Mouse (Mus musculus): ENCODE measurements at regions not wholly inside any gene's neighbourhood (a gene's known extent, or its start where the extent isn't known, plus 50 kb on each side); places are given as distances from the start of the nearest gene placed in this dataset.

GRCm38 (mm10) chr7:70823020-70823419 lies 456.5 kb upstream of the Nr2f2 start:
- no peaks in the 10 kb centered on the region for H3K9me3 ChIP-seq (replicated peaks; ENCODE audit: control insufficient read depth, low read length)
- no peak overlapping the region for H3K4me2 ChIP-seq
- H3K27me3 ChIP-seq (ENCODE audit: control insufficient read depth, insufficient read depth, low read length), result no peaks in the 10 kb centered on the region
- no peak overlapping the region for H3K9ac ChIP-seq (ENCODE audit: low read depth, low read length)
- no peaks in the 10 kb centered on the region for H3K4me1 ChIP-seq (ENCODE audit: control insufficient read depth, insufficient read depth, low read length)
- H3K4me3 ChIP-seq (ENCODE audit: low read depth, low read length), result no peak overlapping the region
- H3K27ac ChIP-seq (ENCODE audit: low read depth, low read length), result no peak overlapping the region
- H3K36me3 ChIP-seq (ENCODE audit: control insufficient read depth, insufficient read depth, low read length), result no peaks in the 10 kb centered on the region
- WGBS (ENCODE audit: insufficient replicate concordance), result 59% methylated on average over 11 of the region's 11 CpGs
- ATAC-seq (replicated peaks; ENCODE audit: insufficient number of reproducible peaks, low FRiP score, low TSS enrichment), result no peak

- no peaks in the 10 kb centered on the region for H3K27me3 ChIP-seq (ENCODE audit: control insufficient read depth, insufficient read depth, low read length)
- no peak overlapping the region for H3K4me3 ChIP-seq (ENCODE audit: low read depth, low read length)
- WGBS (ENCODE audit: insufficient replicate concordance), result 80% methylated on average over 9 of the region's 9 CpGs
- no peak overlapping the region for H3K27ac ChIP-seq (ENCODE audit: low read depth, low read length)
- peaks cover 3% of the 10 kb centered on the region; the same call in 1 of the 2 replicates for H3K4me1 ChIP-seq (ENCODE audit: control insufficient read depth, insufficient read depth, low read length)
- no peak overlapping the region for H3K4me2 ChIP-seq
- ATAC-seq (replicated peaks; ENCODE audit: insufficient number of reproducible peaks, low FRiP score, low TSS enrichment), result no peak
- no peaks in the 10 kb centered on the region for H3K36me3 ChIP-seq (ENCODE audit: control insufficient read depth, insufficient read depth, low read length)
- no peak overlapping the region for H3K9ac ChIP-seq (ENCODE audit: low read depth, low read length)
- H3K9me3 ChIP-seq (replicated peaks; ENCODE audit: control insufficient read depth, low read length), result no peaks in the 10 kb centered on the region
Measured at GRCm38 (mm10) chr7:70822310-70822821, 455.8 kb upstream of the Nr2f2 start.

- Histone ChIP-seq H3K27ac (ENCODE audit: low read depth, low read length) (no peak overlapping the region), H3K4me3 (ENCODE audit: low read depth, low read length) (no peak overlapping the region), H3K9ac (ENCODE audit: low read depth, low read length) (no peak overlapping the region), H3K27me3 (ENCODE audit: control insufficient read depth, insufficient read depth, low read length) (no peaks in the 10 kb centered on the region), H3K4me1 (ENCODE audit: control insufficient read depth, insufficient read depth, low read length) (peaks cover 7% of the 10 kb centered on the region; the same call in 1 of the 2 replicates), H3K4me2 (no peak overlapping the region), H3K36me3 (ENCODE audit: control insufficient read depth, insufficient read depth, low read length) (no peaks in the 10 kb centered on the region), H3K9me3 (replicated peaks; ENCODE audit: control insufficient read depth, low read length) (no peaks in the 10 kb centered on the region)
- ATAC-seq (replicated peaks; ENCODE audit: insufficient number of reproducible peaks, low FRiP score, low TSS enrichment), result no peak
- WGBS (ENCODE audit: insufficient replicate concordance), result 89% methylated on average over 4 of the region's 4 CpGs
Measured at GRCm38 (mm10) chr7:70821861-70822260, 455.3 kb upstream of the Nr2f2 start.

- Histone ChIP-seq H3K4me2 (no peak overlapping the region), H3K9me3 (replicated peaks; ENCODE audit: control insufficient read depth, low read length) (no peaks in the 10 kb centered on the region), H3K4me3 (ENCODE audit: low read depth, low read length) (no peak overlapping the region), H3K36me3 (ENCODE audit: control insufficient read depth, insufficient read depth, low read length) (no peaks in the 10 kb centered on the region), H3K9ac (ENCODE audit: low read depth, low read length) (no peak overlapping the region), H3K27ac (ENCODE audit: low read depth, low read length) (no peak overlapping the region), H3K4me1 (ENCODE audit: control insufficient read depth, insufficient read depth, low read length) (peaks cover 7% of the 10 kb centered on the region; the same call in 1 of the 2 replicates), H3K27me3 (ENCODE audit: control insufficient read depth, insufficient read depth, low read length) (no peaks in the 10 kb centered on the region)
- ATAC-seq (replicated peaks; ENCODE audit: insufficient number of reproducible peaks, low FRiP score, low TSS enrichment), result no peak
- 67% methylated on average over 6 of the region's 6 CpGs for WGBS (ENCODE audit: insufficient replicate concordance)
Measured at GRCm38 (mm10) chr7:70817347-70817913, 450.9 kb upstream of the Nr2f2 start.

GRCm38 (mm10) chr7:70814391-70814790 lies 447.9 kb upstream of the Nr2f2 start:
- H3K4me1 ChIP-seq (ENCODE audit: control insufficient read depth, insufficient read depth, low read length), result peaks cover 7% of the 10 kb centered on the region; the same call in 1 of the 2 replicates
- H3K27ac ChIP-seq (ENCODE audit: low read depth, low read length), result no peak overlapping the region
- WGBS (ENCODE audit: insufficient replicate concordance), result 68% methylated on average over 3 of the region's 3 CpGs
- H3K36me3 ChIP-seq (ENCODE audit: control insufficient read depth, insufficient read depth, low read length), result no peaks in the 10 kb centered on the region
- no peak overlapping the region for H3K9ac ChIP-seq (ENCODE audit: low read depth, low read length)
- H3K9me3 ChIP-seq (replicated peaks; ENCODE audit: control insufficient read depth, low read length), result no peaks in the 10 kb centered on the region
- ATAC-seq (replicated peaks; ENCODE audit: insufficient number of reproducible peaks, low FRiP score, low TSS enrichment), result no peak
- no peak overlapping the region for H3K4me3 ChIP-seq (ENCODE audit: low read depth, low read length)
- no peaks in the 10 kb centered on the region for H3K27me3 ChIP-seq (ENCODE audit: control insufficient read depth, insufficient read depth, low read length)
- no peak overlapping the region for H3K4me2 ChIP-seq

- no peak overlapping the region for H3K4me3 ChIP-seq (ENCODE audit: low read depth, low read length)
- H3K4me1 ChIP-seq (ENCODE audit: control insufficient read depth, insufficient read depth, low read length), result peaks cover 7% of the 10 kb centered on the region; the same call in 1 of the 2 replicates
- 64% methylated on average over 5 of the region's 5 CpGs for WGBS (ENCODE audit: insufficient replicate concordance)
- H3K36me3 ChIP-seq (ENCODE audit: control insufficient read depth, insufficient read depth, low read length), result no peaks in the 10 kb centered on the region
- no peak overlapping the region for H3K4me2 ChIP-seq
- H3K27ac ChIP-seq (ENCODE audit: low read depth, low read length), result no peak overlapping the region
- H3K9ac ChIP-seq (ENCODE audit: low read depth, low read length), result no peak overlapping the region
- H3K9me3 ChIP-seq (replicated peaks; ENCODE audit: control insufficient read depth, low read length), result no peaks in the 10 kb centered on the region
- no peak for ATAC-seq (replicated peaks; ENCODE audit: insufficient number of reproducible peaks, low FRiP score, low TSS enrichment)
- H3K27me3 ChIP-seq (ENCODE audit: control insufficient read depth, insufficient read depth, low read length), result no peaks in the 10 kb centered on the region
Measured at GRCm38 (mm10) chr7:70813101-70813500, 446.6 kb upstream of the Nr2f2 start.

GRCm38 (mm10) chr7:70810411-70811090 lies 444.0 kb upstream of the Nr2f2 start:
- H3K9me3 ChIP-seq (replicated peaks; ENCODE audit: control insufficient read depth, low read length), result no peaks in the 10 kb centered on the region
- no peak for ATAC-seq (replicated peaks; ENCODE audit: insufficient number of reproducible peaks, low FRiP score, low TSS enrichment)
- 59% methylated on average over 18 of the region's 18 CpGs for WGBS (ENCODE audit: insufficient replicate concordance)
- H3K27me3 ChIP-seq (ENCODE audit: control insufficient read depth, insufficient read depth, low read length), result no peaks in the 10 kb centered on the region
- H3K4me2 ChIP-seq, result no peak overlapping the region
- no peak overlapping the region for H3K9ac ChIP-seq (ENCODE audit: low read depth, low read length)
- H3K27ac ChIP-seq (ENCODE audit: low read depth, low read length), result no peak overlapping the region
- no peaks in the 10 kb centered on the region for H3K36me3 ChIP-seq (ENCODE audit: control insufficient read depth, insufficient read depth, low read length)
- no peaks in the 10 kb centered on the region for H3K4me1 ChIP-seq (ENCODE audit: control insufficient read depth, insufficient read depth, low read length)
- H3K4me3 ChIP-seq (ENCODE audit: low read depth, low read length), result no peak overlapping the region

- ATAC-seq (replicated peaks; ENCODE audit: insufficient number of reproducible peaks, low FRiP score, low TSS enrichment), result no peak
- Histone ChIP-seq H3K4me1 (ENCODE audit: control insufficient read depth, insufficient read depth, low read length) (no peaks in the 10 kb centered on the region), H3K4me3 (ENCODE audit: low read depth, low read length) (no peak overlapping the region), H3K9ac (ENCODE audit: low read depth, low read length) (no peak overlapping the region), H3K4me2 (no peak overlapping the region), H3K36me3 (ENCODE audit: control insufficient read depth, insufficient read depth, low read length) (no peaks in the 10 kb centered on the region), H3K9me3 (replicated peaks; ENCODE audit: control insufficient read depth, low read length) (no peaks in the 10 kb centered on the region), H3K27me3 (ENCODE audit: control insufficient read depth, insufficient read depth, low read length) (no peaks in the 10 kb centered on the region), H3K27ac (ENCODE audit: low read depth, low read length) (no peak overlapping the region)
- 73% methylated on average over 1 of the region's 1 CpGs for WGBS (ENCODE audit: insufficient replicate concordance)
Measured at GRCm38 (mm10) chr7:70804281-70804680, 437.7 kb upstream of the Nr2f2 start.

GRCm38 (mm10) chr7:70799976-70800375 lies 433.4 kb upstream of the Nr2f2 start:
- Histone ChIP-seq H3K9me3 (replicated peaks; ENCODE audit: control insufficient read depth, low read length) (no peaks in the 10 kb centered on the region), H3K4me2 (no peak overlapping the region), H3K27me3 (ENCODE audit: control insufficient read depth, insufficient read depth, low read length) (no peaks in the 10 kb centered on the region), H3K4me3 (ENCODE audit: low read depth, low read length) (no peak overlapping the region), H3K4me1 (ENCODE audit: control insufficient read depth, insufficient read depth, low read length) (no peaks in the 10 kb centered on the region), H3K9ac (ENCODE audit: low read depth, low read length) (no peak overlapping the region), H3K36me3 (ENCODE audit: control insufficient read depth, insufficient read depth, low read length) (no peaks in the 10 kb centered on the region), H3K27ac (ENCODE audit: low read depth, low read length) (no peak overlapping the region)
- ATAC-seq (replicated peaks; ENCODE audit: insufficient number of reproducible peaks, low FRiP score, low TSS enrichment), result no peak
- WGBS (ENCODE audit: insufficient replicate concordance), result 86% methylated on average over 1 of the region's 1 CpGs

Data from heart, embryonic 11.5 days (tissue).